Mouse (Mus musculus) spleen, adult 2 months (tissue): ENCODE measurements at regions not wholly inside any gene's neighbourhood (a gene's known extent, or its start where the extent isn't known, plus 50 kb on each side); places are given as distances from the start of the nearest gene placed in this dataset.

Experiments
- DNase-seq, 2 experiments: peaks; one replicate each; pipeline versions ENCODE4 v3.0.0 to v3.0.0-alpha.2; 2012 to 2021; ENCODE audit warnings: low spot score in 2 of 2, low read depth in 1 of 2
- H3K27ac ChIP-seq: fragments of 200-500 bp; 2 replicates; pipeline ENCODE4 v1.5.1; 2012; ENCODE audit warnings: low read length, inconsistent platforms; ENCODE audit not compliant: insufficient read depth
- H3K27me3 ChIP-seq: fragments of 200-500 bp; 2 replicates; pipeline ENCODE4 v1.6.1; 2012; ENCODE audit warnings: mild to moderate bottlenecking, moderate library complexity, low read length, inconsistent platforms; ENCODE audit not compliant: control insufficient read depth, insufficient read depth
- H3K36me3 ChIP-seq: fragments of 200-500 bp; 2 replicates; pipeline ENCODE4 v1.6.1; 2012; ENCODE audit warnings: mild to moderate bottlenecking, low read length, inconsistent platforms; ENCODE audit not compliant: control insufficient read depth, insufficient read depth
- H3K4me1 ChIP-seq: fragments of 200-500 bp; 2 replicates; pipeline ENCODE4 v1.6.1; 2011; ENCODE audit warnings: inconsistent platforms; ENCODE audit not compliant: control insufficient read depth, insufficient read depth, insufficient read length
- H3K4me3 ChIP-seq: fragments of 200-500 bp; 2 replicates; pipeline ENCODE4 v1.5.1; 2011; ENCODE audit warnings: mild to moderate bottlenecking, inconsistent platforms; ENCODE audit not compliant: insufficient read depth, insufficient read length; ENCODE audit errors: extremely low read depth
- CTCF ChIP-seq: fragments of 200-500 bp; IDR thresholded peaks from 2 replicates; pipeline ENCODE4 v1.5.1; 2011; ENCODE audit warnings: mild to moderate bottlenecking, inconsistent platforms; ENCODE audit not compliant: insufficient read depth, insufficient read length, insufficient replicate concordance; ENCODE audit errors: extremely low read depth
- POLR2A ChIP-seq: fragments of 200-500 bp; IDR thresholded peaks from 2 replicates; pipeline ENCODE4 v1.6.1; 2011; ENCODE audit warnings: low read depth, low read length, inconsistent platforms
- WGBS: fragments of 180-500 bp; shearing (Covaris S2); methylation state at CpG from one replicate; pipeline ENCODE4 v1.1.7; 2018; 5-methylcytosine and 5-hydroxymethylcytosine counted together

DNA sequence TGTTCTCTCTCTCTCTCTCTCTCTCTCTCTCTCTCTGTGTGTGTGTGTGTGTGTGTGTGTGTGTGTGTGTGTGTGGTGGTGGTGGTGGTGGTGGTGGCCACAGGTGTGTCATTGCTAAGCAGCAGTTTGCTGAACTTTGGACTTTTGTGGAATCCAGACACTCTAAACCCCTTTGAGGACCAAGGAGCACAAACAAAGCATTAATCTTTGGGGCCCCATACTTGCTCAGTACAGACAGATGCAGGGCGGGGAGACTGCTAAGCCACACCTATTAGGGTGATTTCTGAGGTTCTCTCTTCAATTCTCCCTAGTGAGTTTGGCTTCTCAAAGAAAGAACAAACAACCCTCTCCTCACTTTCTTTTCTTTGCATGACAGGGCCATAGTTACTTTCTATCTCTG lies 158.1 kb upstream of the Ctnnb1 start:
- Histone ChIP-seq H3K27ac (no peak overlapping the region), H3K4me3 (no peak overlapping the region), H3K27me3 (no peaks in the 10 kb centered on the region), H3K4me1 (no peaks in the 10 kb centered on the region), H3K36me3 (no peaks in the 10 kb centered on the region)
- no peak for DNase-seq
- no peak for TF ChIP-seq CTCF
- TF ChIP-seq POLR2A = no peak
- WGBS = 35% methylated on average over 1 of the region's 1 CpGs

DNA sequence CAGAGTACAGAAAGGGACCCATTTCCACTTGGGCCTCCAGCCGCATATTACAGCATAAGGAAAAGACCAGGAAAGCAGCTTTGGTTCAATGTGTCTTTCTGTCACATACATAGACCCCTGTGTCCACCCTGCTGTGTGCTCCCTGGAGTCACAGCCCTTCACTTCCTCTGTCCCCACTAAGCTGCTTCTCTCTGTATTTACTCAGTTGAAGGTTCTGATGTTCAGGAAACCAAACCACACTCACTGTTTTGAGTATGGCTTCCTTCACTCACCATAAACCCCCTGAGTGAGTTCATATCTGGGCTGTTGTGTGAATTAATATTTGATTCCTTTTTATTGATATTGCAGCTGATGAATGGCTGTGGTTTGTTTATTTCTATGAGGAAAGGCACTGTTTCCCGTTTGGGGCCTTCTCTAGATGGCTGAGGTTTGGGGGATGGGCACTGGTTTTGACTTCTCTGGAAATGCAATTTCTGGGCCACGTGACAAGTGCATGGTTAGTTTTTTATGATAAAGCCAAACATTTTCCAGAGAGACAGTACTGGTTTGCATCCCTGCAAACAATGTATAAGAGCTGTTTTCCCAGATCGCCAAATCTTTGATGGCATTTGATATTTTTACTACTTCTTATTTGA lies 157.0 kb upstream of the Ctnnb1 start:
- DNase-seq = no peak
- WGBS = 53% methylated on average over 4 of the region's 4 CpGs
- TF ChIP-seq CTCF (no peak), POLR2A (no peak)

DNA sequence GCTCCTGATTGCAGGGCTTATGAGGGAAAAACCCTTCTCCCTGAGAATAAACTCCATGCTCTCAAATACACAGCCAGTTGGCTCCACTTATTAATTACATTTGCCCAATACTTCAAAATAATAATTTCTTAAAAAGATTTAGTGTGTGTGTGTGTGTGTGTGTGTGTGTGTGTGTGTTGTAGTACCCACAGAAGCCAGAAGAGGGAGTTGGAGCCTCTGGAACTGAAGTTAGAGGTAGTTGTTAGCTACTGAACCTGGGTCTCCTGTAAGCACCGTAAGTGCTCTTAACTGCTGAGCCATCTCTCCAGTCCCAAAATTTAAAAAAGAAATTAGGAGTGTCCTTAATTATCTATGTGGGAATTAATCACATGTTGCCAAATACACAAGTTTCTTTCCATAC lies 154.8 kb upstream of the Ctnnb1 start:
- peaks cover 2% of the 10 kb centered on the region; the same call in 1 of the 2 replicates for H3K4me1 ChIP-seq
- H3K4me3 ChIP-seq = no peak overlapping the region
- no peaks in the 10 kb centered on the region for H3K27me3 ChIP-seq
- no peak for DNase-seq
- 88% methylated on average over 1 of the region's 1 CpGs for WGBS
- TF ChIP-seq POLR2A (no peak), CTCF (no peak)
- H3K27ac ChIP-seq = no peak overlapping the region
- no peaks in the 10 kb centered on the region for H3K36me3 ChIP-seq

More for the DNA sequence above, 157.0 kb upstream of the Ctnnb1 start:
- Histone ChIP-seq H3K4me1 (peaks cover 2% of the 10 kb centered on the region; the same call in 1 of the 2 replicates), H3K4me3 (no peak overlapping the region), H3K27ac (no peak overlapping the region), H3K36me3 (no peaks in the 10 kb centered on the region), H3K27me3 (no peaks in the 10 kb centered on the region)

DNA sequence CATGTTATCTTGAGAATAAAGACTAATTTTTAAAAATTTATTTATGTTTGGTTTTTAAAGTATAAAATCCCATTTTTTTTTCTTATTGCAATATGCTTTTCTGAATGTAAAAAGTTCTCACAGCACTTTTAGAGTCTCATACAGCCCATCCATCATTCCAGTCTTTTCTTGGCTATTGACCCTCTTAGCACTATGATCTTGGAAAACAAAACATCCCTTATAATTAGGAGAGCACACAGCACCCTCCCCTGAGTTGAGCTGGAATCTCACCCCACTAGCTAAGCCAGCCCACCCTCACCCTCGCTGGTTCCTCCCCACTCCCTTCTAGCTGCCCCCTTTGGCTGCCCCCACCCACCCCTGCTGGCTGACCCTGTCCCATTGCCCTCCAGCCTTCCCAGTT lies 154.2 kb upstream of the Ctnnb1 start:
- Histone ChIP-seq H3K4me3 (no peak overlapping the region), H3K27ac (no peak overlapping the region), H3K36me3 (no peaks in the 10 kb centered on the region), H3K27me3 (no peaks in the 10 kb centered on the region), H3K4me1 (peaks cover 2% of the 10 kb centered on the region; the same call in 1 of the 2 replicates)
- WGBS = 75% methylated on average over 1 of the region's 1 CpGs
- no peak for DNase-seq
- no peak for TF ChIP-seq CTCF
- TF ChIP-seq POLR2A = no peak

DNA sequence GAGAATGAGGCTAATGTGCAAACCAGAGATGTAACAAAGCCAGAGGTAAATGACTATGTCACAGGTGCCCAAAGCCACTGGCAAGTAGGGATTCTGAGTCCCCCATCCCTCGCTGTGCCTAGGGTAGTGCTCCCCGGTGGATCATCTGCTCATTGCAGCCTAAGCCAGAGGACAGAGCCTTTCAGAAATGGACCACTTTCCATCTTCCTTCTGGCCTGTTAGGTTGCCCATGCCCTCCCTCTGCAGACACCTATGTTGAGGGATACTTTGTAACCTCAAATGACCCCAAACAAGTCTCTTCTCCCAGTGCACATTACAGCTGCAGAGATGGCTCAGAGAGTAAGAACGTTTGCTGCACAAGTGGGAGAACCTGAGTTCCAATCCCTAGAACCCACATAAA lies 153.3 kb upstream of the Ctnnb1 start:
- 54% methylated on average over 3 of the region's 3 CpGs for WGBS
- Histone ChIP-seq H3K4me3 (no peak overlapping the region), H3K27ac (no peak overlapping the region)

DNA sequence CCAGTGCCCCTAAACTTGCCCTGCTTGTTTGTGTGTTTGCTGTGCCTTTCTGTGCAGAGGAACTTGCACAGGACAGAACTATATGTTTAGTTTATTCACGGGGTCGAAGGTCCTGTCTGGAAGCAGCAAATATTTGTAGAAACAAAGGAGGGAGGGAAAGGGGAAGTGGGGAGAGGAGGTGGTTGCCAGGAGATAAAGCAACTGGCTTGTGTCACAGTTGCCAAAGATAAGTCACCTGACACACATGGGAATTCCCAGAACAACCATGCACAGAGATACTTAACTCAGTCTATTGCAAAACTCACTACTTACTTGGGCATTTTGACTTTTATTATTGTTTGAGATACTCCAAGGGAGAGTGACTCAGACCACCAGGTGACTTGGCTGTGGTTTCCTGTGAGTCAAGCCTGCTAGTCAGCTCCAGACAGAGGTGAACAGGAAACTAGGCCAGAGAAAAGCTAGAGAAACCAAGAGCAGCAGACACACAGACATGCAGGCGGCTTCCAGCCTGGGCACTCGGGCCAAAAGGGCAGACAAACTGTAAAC lies 152.5 kb upstream of the Ctnnb1 start:
- TF ChIP-seq POLR2A (no peak), CTCF (no peak)

More for the DNA sequence above, 153.3 kb upstream of the Ctnnb1 start:
- H3K4me1 ChIP-seq = peaks cover 2% of the 10 kb centered on the region; the same call in 1 of the 2 replicates
- H3K27me3 ChIP-seq = no peaks in the 10 kb centered on the region
- H3K36me3 ChIP-seq = no peaks in the 10 kb centered on the region
- DNase-seq = no peak
- TF ChIP-seq CTCF (no peak), POLR2A (no peak)

DNA sequence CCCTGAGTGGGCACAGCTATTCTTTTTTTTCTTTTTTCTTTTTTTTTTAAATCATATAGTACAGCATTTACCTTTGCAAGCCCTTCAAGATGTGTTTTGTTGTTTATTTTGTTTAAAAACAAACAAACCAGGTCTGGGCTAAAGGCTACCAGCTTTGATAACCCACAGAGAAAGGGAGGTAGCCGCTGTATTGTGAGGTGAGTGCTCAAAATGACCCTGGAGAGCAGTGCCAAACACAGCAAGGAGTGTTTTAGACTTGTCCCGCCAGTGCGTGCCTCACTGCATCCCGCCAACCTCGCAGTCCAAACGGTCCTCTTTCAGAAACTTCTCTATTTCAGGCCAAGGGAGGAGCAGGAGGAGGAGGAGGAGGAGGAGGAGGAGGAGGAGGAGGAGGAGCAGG lies 152.0 kb upstream of the Ctnnb1 start:
- Histone ChIP-seq H3K27ac (no peak overlapping the region), H3K4me3 (no peak overlapping the region), H3K36me3 (no peaks in the 10 kb centered on the region), H3K27me3 (no peaks in the 10 kb centered on the region), H3K4me1 (peaks cover 2% of the 10 kb centered on the region; the same call in 1 of the 2 replicates)
- TF ChIP-seq POLR2A (no peak), CTCF (no peak)
- DNase-seq = no peak
- 24% methylated on average over 6 of the region's 6 CpGs for WGBS

More for the DNA sequence above, 152.5 kb upstream of the Ctnnb1 start:
- no peak overlapping the region for H3K27ac ChIP-seq
- no peak for DNase-seq
- WGBS = 5% methylated on average over 4 of the region's 4 CpGs
- H3K4me1 ChIP-seq = peaks cover 2% of the 10 kb centered on the region; the same call in 1 of the 2 replicates
- no peaks in the 10 kb centered on the region for H3K27me3 ChIP-seq
- H3K36me3 ChIP-seq = no peaks in the 10 kb centered on the region
- H3K4me3 ChIP-seq = no peak overlapping the region
